ENCODE assay signal across 8 mouse cellular contexts in genomic region chr15:82166240-82167100, GRCm38 (mm10). TPM values are rescaled to one million over a fixed set of nuclear protein-coding genes. Genes with fewer than 3 reads are reported as not detected.
DNase-seq lines count a peak whose midpoint lies in the region; ATAC-seq and TF ChIP-seq lines count a peak whose summit lies in the region.

No protein-coding gene starts in this region.

- no peak for TF ChIP-seq POLR2A in limb, embryonic 14.5 days (IDR thresholded peaks at IDR 0.05; ENCODE audit: borderline replicate concordance, extremely low read depth, insufficient read depth, insufficient read length)
- peak; percentile 40 for TF ChIP-seq POLR2A in spleen, adult 2 months (IDR thresholded peaks at IDR 0.05; ENCODE audit: low read depth, low read length)

- no peak overlapping the region for H3K4me2 ChIP-seq in forebrain, embryonic 14.5 days (ENCODE audit: low read length)
- no peak overlapping the region; the same call in 1 of the 2 replicates for H3K4me2 ChIP-seq in limb, embryonic 14.5 days (replicated peaks; ENCODE audit: low read depth, low read length, severe bottlenecking)

- no peak overlapping the region for H3K4me3 ChIP-seq in forebrain, embryonic 14.5 days (ENCODE audit: low read depth, low read length)
- H3K4me3 ChIP-seq in limb, embryonic 14.5 days (replicated peaks; ENCODE audit: low read length) = no peak overlapping the region
- H3K4me3 ChIP-seq in spleen, adult 2 months (ENCODE audit: extremely low read depth, insufficient read depth, insufficient read length) = peak overlapping the region; percentile 53

- no peak overlapping the region for H3K27ac ChIP-seq in forebrain, embryonic 14.5 days (ENCODE audit: low read depth, low read length)
- peak overlapping the region; percentile 52; the same call in 1 of the 2 replicates for H3K27ac ChIP-seq in limb, embryonic 14.5 days (replicated peaks; ENCODE audit: low read depth, low read length)
- peak overlapping the region; percentile 100 for H3K27ac ChIP-seq in spleen, adult 2 months (ENCODE audit: insufficient read depth, low read length)

- no peaks in the 10 kb centered on the region for H3K9me3 ChIP-seq in forebrain, embryonic 14.5 days (replicated peaks; ENCODE audit: control insufficient read depth, low read length)
- no peaks in the 10 kb centered on the region for H3K9me3 ChIP-seq in limb, embryonic 14.5 days (ENCODE audit: control insufficient read depth, low read length)

- no peaks in the 10 kb centered on the region for H3K27me3 ChIP-seq in forebrain, embryonic 14.5 days (replicated peaks; ENCODE audit: control insufficient read depth, insufficient read depth, low read length)
- no peaks in the 10 kb centered on the region for H3K27me3 ChIP-seq in limb, embryonic 14.5 days (ENCODE audit: control insufficient read depth, insufficient read depth, low read length)
- H3K27me3 ChIP-seq in spleen, adult 2 months (ENCODE audit: control insufficient read depth, insufficient read depth, low read length) = no peaks in the 10 kb centered on the region

- DNase-seq in embryo, embryonic 11 days = peak; percentile 27
- no peak for DNase-seq in embryo, embryonic 10 days (ENCODE audit: low spot score)
- peak; percentile 82 for DNase-seq in CD4-positive, CD25-positive, alpha-beta regulatory T cell, adult 2 months (ENCODE audit: low read depth, low spot score)
- no peak for DNase-seq in forebrain, embryonic 14.5 days (ENCODE audit: low spot score)
- DNase-seq in limb, embryonic 14.5 days (ENCODE audit: low spot score) = no peak
- peak in 1 of 2 experiments; percentile 69 for DNase-seq in spleen, adult 2 months (ENCODE audit: low read depth in 1 of 2, low spot score in 2 of 2)
- no peak for DNase-seq in adrenal gland, postnatal 4 days (ENCODE audit: low spot score in 2 of 2)
- DNase-seq in adrenal gland, adult 8-10 months = no peak

- 47% methylated on average over 22 of the region's 22 CpGs for WGBS in forebrain, embryonic 14.5 days
- 51% methylated on average over 22 of the region's 22 CpGs for WGBS in limb, embryonic 14.5 days
- 16% methylated on average over 22 of the region's 22 CpGs for WGBS in spleen, adult 2 months

- H3K9ac ChIP-seq in forebrain, embryonic 14.5 days (ENCODE audit: low read length) = 0 out of 2 replicates have a peak overlapping the region, but pooled peaks have one; percentile 5
- 0 out of 2 replicates have a peak overlapping the region, but pooled peaks have one; percentile 1 for H3K9ac ChIP-seq in limb, embryonic 14.5 days (ENCODE audit: low read depth, low read length, severe bottlenecking)

- peaks cover 19% of the 10 kb centered on the region for H3K36me3 ChIP-seq in forebrain, embryonic 14.5 days (ENCODE audit: control insufficient read depth, insufficient read depth, low read length)
- peaks cover 19% of the 10 kb centered on the region for H3K36me3 ChIP-seq in limb, embryonic 14.5 days (ENCODE audit: control insufficient read depth, insufficient read depth, low read length)
- H3K36me3 ChIP-seq in spleen, adult 2 months (ENCODE audit: control insufficient read depth, insufficient read depth, low read length) = peaks cover 16% of the 10 kb centered on the region

- peak; percentile 33; the same call in 1 of the 2 replicates for ATAC-seq in forebrain, embryonic 14.5 days
- ATAC-seq in limb, embryonic 14.5 days (ENCODE audit: low FRiP score, low read depth) = no peak

- no peak for TF ChIP-seq CTCF in spleen, adult 2 months (IDR thresholded peaks at IDR 0.05; ENCODE audit: extremely low read depth, insufficient read depth, insufficient read length, insufficient replicate concordance)

- peaks cover 6% of the 10 kb centered on the region; the same call in 1 of the 2 replicates for H3K4me1 ChIP-seq in forebrain, embryonic 14.5 days (ENCODE audit: control insufficient read depth, insufficient read depth, low read length)
- H3K4me1 ChIP-seq in limb, embryonic 14.5 days (ENCODE audit: control insufficient read depth, insufficient read depth, low read length) = peaks cover 21% of the 10 kb centered on the region
- peaks cover 49% of the 10 kb centered on the region for H3K4me1 ChIP-seq in spleen, adult 2 months (ENCODE audit: control insufficient read depth, insufficient read depth, insufficient read length)

RNA-seq across cellular contexts. Expression of gene Srebf2, which starts 19.5 kb away (rescaled TPM):
- polyA plus RNA-seq in forebrain, embryonic 14.5 days (2014; fragmentation: Nextera tagmentation; extraction: Ambion mirVana) = 99.6 and 139 TPM in 2 replicates
- 131 and 253 TPM in 2 replicates for polyA plus RNA-seq in limb, embryonic 14.5 days (2012; rRNA removed)
- 122 and 125 TPM in 2 replicates for polyA plus RNA-seq in limb, embryonic 14.5 days (2014; fragmentation: Nextera tagmentation; extraction: Ambion mirVana)
- polyA plus RNA-seq in spleen, adult 2 months (2012; rRNA removed) = 204 and 317 TPM in 2 replicates
- total RNA-seq in adrenal gland, postnatal 4 days (2021) = 10 to 100 TPM; 54.6 to 71.7 TPM
- total RNA-seq in adrenal gland, adult 8-10 months (2022) = 100 to 1,000 TPM in 2 of 4 experiments, 10 to 100 TPM in 2; 83.2 to 144 (median 107) TPM

RNA-seq across cellular contexts. Expression of gene Ccdc134, which starts 38.7 kb away (rescaled TPM):
- 12.8 and 15.5 TPM in 2 replicates for polyA plus RNA-seq in forebrain, embryonic 14.5 days (2014; fragmentation: Nextera tagmentation; extraction: Ambion mirVana)
- 39.6 and 40.7 TPM in 2 replicates for polyA plus RNA-seq in limb, embryonic 14.5 days (2012; rRNA removed)
- 26.4 and 28.3 TPM in 2 replicates for polyA plus RNA-seq in limb, embryonic 14.5 days (2014; fragmentation: Nextera tagmentation; extraction: Ambion mirVana)
- polyA plus RNA-seq in spleen, adult 2 months (2012; rRNA removed) = 16.2 and 16.7 TPM in 2 replicates
- 10 to 100 TPM; 11.1 to 11.3 TPM for total RNA-seq in adrenal gland, postnatal 4 days (2021)
- 10 to 100 TPM in 3 of 4 experiments, 1 to 10 TPM in 1; 8.9 to 13.7 (median 12.5) TPM for total RNA-seq in adrenal gland, adult 8-10 months (2022)

RNA-seq across cellular contexts. Expression of gene Shisa8, which starts 46.1 kb away (rescaled TPM):
- polyA plus RNA-seq in forebrain, embryonic 14.5 days (2014; fragmentation: Nextera tagmentation; extraction: Ambion mirVana) = 0.61 and 0.77 TPM in 2 replicates
- polyA plus RNA-seq in limb, embryonic 14.5 days (2012; rRNA removed) = 1.1 and 1.5 TPM in 2 replicates
- polyA plus RNA-seq in limb, embryonic 14.5 days (2014; fragmentation: Nextera tagmentation; extraction: Ambion mirVana) = 0.41 and 0.54 TPM in 2 replicates
- 5.4 and 14.7 TPM in 2 replicates for polyA plus RNA-seq in spleen, adult 2 months (2012; rRNA removed)
- total RNA-seq in adrenal gland, postnatal 4 days (2021) = under 1 TPM; 0.70 to 0.79 TPM
- under 1 TPM in 3 of 4 experiments, not detected in 1; 0.14 to 0.24 (median 0.17) TPM for total RNA-seq in adrenal gland, adult 8-10 months (2022)

RNA-seq across cellular contexts. Expression of gene Tnfrsf13c, which starts 57.7 kb away (rescaled TPM):
- 0.14 and 0.19 TPM in 2 replicates for polyA plus RNA-seq in forebrain, embryonic 14.5 days (2014; fragmentation: Nextera tagmentation; extraction: Ambion mirVana)
- 0.29 and 0.46 TPM in 2 replicates for polyA plus RNA-seq in limb, embryonic 14.5 days (2012; rRNA removed)
- polyA plus RNA-seq in limb, embryonic 14.5 days (2014; fragmentation: Nextera tagmentation; extraction: Ambion mirVana) = 0.22 and 0.29 TPM in 2 replicates
- 120 and 179 TPM in 2 replicates for polyA plus RNA-seq in spleen, adult 2 months (2012; rRNA removed)
- total RNA-seq in adrenal gland, postnatal 4 days (2021) = 1 to 10 TPM in 1 of 2 experiments, under 1 TPM in 1; 0.65 to 1.5 TPM
- total RNA-seq in adrenal gland, adult 8-10 months (2022) = under 1 TPM in 2 of 4 experiments, not detected in 2; 0.45 to 0.92 TPM

Comparison
In these comparisons a context has a peak if more than half of its experiments do, and no peak if none do; other contexts are left out.
1. DNase-seq: peak in embryo, embryonic 11 days (single experiment) and CD4-positive, CD25-positive, alpha-beta regulatory T cell, adult 2 months (single experiment); none in embryo, embryonic 10 days (single experiment), forebrain, embryonic 14.5 days (single experiment), limb, embryonic 14.5 days (single experiment), adrenal gland, postnatal 4 days (0 of 2) and adrenal gland, adult 8-10 months (single experiment).